Mouse (Mus musculus) forebrain, postnatal 0 days (tissue): ENCODE measurements at regions not wholly inside any gene's neighbourhood (a gene's known extent, or its start where the extent isn't known, plus 50 kb on each side); places are given as distances from the start of the nearest gene placed in this dataset.

Source experiments
- ATAC-seq: fragments of 200-750 bp; cut with Nextera tagmentation; 2 replicates; pipeline ENCODE4 v1.8.0; 2017; ENCODE audit warnings: mild to moderate bottlenecking, moderate library complexity
- DNase-seq: peaks from one replicate; pipeline ENCODE4 v3.0.0-alpha.2; 2015
- H3K27ac ChIP-seq: fragments of 300-500 bp; sonication (generic); 2 replicates; pipeline ENCODE4 v1.5.1; 2014; ENCODE audit warnings: low read depth, mild to moderate bottlenecking, antibody characterized with exemption, low read length, moderate library complexity, mixed read lengths
- H3K27me3 ChIP-seq: fragments of 300-500 bp; sonication (generic); 2 replicates; pipeline ENCODE4 v1.6.1; 2014; ENCODE audit warnings: mild to moderate bottlenecking, low read length, mixed read lengths; ENCODE audit not compliant: insufficient read depth
- H3K36me3 ChIP-seq: fragments of 300-500 bp; sonication (generic); 2 replicates; pipeline ENCODE4 v1.6.1; 2014; ENCODE audit warnings: mild to moderate bottlenecking, moderate library complexity; ENCODE audit not compliant: insufficient read depth
- H3K4me1 ChIP-seq: fragments of 300-500 bp; sonication (generic); 2 replicates; pipeline ENCODE4 v1.6.1; 2014; ENCODE audit warnings: antibody characterized with exemption; ENCODE audit not compliant: insufficient read depth
- H3K4me2 ChIP-seq: fragments of 300-500 bp; sonication (generic); 2 replicates; pipeline ENCODE4 v1.6.1; 2014; ENCODE audit warnings: low read depth, mild to moderate bottlenecking, moderate library complexity
- H3K4me3 ChIP-seq: fragments of 300-500 bp; sonication (generic); 2 replicates; pipeline ENCODE4 v1.5.1; 2014; ENCODE audit warnings: low read depth, low read length, mixed read lengths
- H3K9ac ChIP-seq: fragments of 300-500 bp; sonication (generic); 2 replicates; pipeline ENCODE4 v1.6.1; 2014; ENCODE audit warnings: mild to moderate bottlenecking
- H3K9me3 ChIP-seq: fragments of 300-500 bp; sonication (generic); 2 replicates; pipeline ENCODE4 v1.6.1; 2016; ENCODE audit warnings: low read length
- CTCF ChIP-seq: sonication (generic); IDR thresholded peaks from 2 replicates; pipeline ENCODE4 v1.5.1; 2016; ENCODE audit warnings: antibody characterized with exemption, control low read depth, low read depth
- WGBS: fragments of 180-500 bp; shearing (Covaris S2); extraction: QIAGEN DNeasy Blood & Tissue Kit; methylation state at CpG from one replicate; pipeline ENCODE4 v1.1.7; 2014; 5-methylcytosine and 5-hydroxymethylcytosine counted together

GRCm38 (mm10) chr10:111582321-111583123, 76.4 kb downstream of the Phlda1 start:
- DNase-seq (no peak), ATAC-seq (no peak)
- Histone ChIP-seq H3K27ac (no peak overlapping the region), H3K9ac (no peak overlapping the region), H3K36me3 (no peaks in the 10 kb centered on the region), H3K4me3 (no peak overlapping the region), H3K9me3 (no peaks in the 10 kb centered on the region), H3K4me2 (no peak overlapping the region), H3K27me3 (no peaks in the 10 kb centered on the region), H3K4me1 (no peaks in the 10 kb centered on the region)
- TF ChIP-seq CTCF: no peak
- 90% methylated on average over 14 of the region's 14 CpGs for WGBS

GRCm38 (mm10) chr10:111583124-111583743, 77.1 kb downstream of the Phlda1 start:
- no peak overlapping the region for H3K9ac ChIP-seq
- H3K36me3 ChIP-seq: no peaks in the 10 kb centered on the region
- 95% methylated on average over 20 of the region's 20 CpGs for WGBS
- H3K27me3 ChIP-seq: no peaks in the 10 kb centered on the region
- no peak overlapping the region for H3K4me2 ChIP-seq
- no peak overlapping the region for H3K27ac ChIP-seq
- H3K9me3 ChIP-seq: no peaks in the 10 kb centered on the region
- DNase-seq: no peak
- TF ChIP-seq CTCF: no peak
- no peak overlapping the region for H3K4me3 ChIP-seq
- H3K4me1 ChIP-seq: no peaks in the 10 kb centered on the region
- ATAC-seq: no peak

DNA sequence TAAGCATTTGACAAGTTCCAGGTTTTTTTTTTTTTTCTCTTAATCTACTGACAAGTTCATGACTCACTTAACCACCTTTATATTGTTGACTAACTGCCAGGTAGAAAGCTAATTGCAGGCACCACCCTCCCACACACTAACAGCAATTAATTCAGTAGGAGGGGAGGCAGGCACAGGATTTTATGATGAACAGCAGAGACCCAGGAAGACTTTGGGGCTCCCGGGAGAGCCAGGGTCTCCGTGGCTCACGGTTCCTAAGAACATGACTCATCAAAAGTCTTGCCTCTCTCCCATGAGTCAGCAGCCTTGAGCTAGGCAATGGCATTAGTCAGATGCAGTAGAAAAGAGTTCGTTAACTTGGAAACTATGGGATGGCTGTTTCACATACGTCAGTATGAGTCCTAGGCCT, 77.7 kb downstream of the Phlda1 start:
- no peak for TF ChIP-seq CTCF
- H3K9ac ChIP-seq: no peak overlapping the region
- H3K27me3 ChIP-seq: no peaks in the 10 kb centered on the region
- no peaks in the 10 kb centered on the region for H3K36me3 ChIP-seq
- DNase-seq (no peak), ATAC-seq (no peak)
- H3K4me1 ChIP-seq: no peaks in the 10 kb centered on the region
- 84% methylated on average over 5 of the region's 5 CpGs for WGBS
- H3K4me2 ChIP-seq: no peak overlapping the region
- no peaks in the 10 kb centered on the region for H3K9me3 ChIP-seq
- H3K4me3 ChIP-seq: no peak overlapping the region
- H3K27ac ChIP-seq: no peak overlapping the region

DNA sequence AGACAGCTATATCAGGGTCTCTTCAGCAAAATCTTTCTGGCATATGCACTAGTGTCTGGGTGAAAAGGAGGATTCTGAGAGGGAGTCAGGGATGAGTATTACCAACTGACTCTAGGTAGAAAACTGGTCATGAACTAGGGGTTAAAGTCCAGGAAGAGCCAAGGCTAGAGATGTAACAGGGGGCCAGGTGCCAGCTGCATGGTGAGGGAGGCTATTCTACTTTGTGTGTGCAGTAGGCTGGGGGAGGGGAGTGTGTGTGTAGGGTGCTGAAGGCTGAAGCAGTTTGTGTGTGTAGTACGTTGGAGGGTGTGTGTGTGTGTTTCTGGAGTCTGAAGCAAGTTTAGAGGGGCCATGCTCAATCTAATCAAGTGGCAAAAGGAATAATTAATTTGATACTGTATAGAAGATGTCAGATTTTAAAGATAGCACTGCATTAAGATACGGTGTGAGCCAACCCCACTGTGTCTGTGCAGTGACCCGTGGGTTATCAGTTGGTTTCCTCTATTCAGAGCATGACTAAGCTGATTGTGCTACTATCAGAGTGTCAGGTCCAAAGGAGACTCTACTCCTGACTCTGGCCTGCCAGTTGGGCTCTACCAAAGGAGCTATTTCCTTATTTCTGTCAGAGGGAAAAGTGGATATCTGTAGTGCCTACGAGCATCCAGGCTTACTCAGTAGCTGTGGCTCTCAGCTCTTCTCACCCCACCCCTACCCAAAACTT, 82.0 kb downstream of the Phlda1 start:
- whole genome bisulfite sequencing: 44% methylated on average over 4 of the region's 4 CpGs
- Histone ChIP-seq H3K4me1 (no peaks in the 10 kb centered on the region), H3K4me3 (no peak overlapping the region), H3K27me3 (no peaks in the 10 kb centered on the region), H3K4me2 (no peak overlapping the region), H3K9me3 (no peaks in the 10 kb centered on the region), H3K9ac (no peak overlapping the region), H3K36me3 (no peaks in the 10 kb centered on the region), H3K27ac (no peak overlapping the region)
- ATAC-seq (no peak), DNase-seq (no peak)
- no peak for TF ChIP-seq CTCF

DNA sequence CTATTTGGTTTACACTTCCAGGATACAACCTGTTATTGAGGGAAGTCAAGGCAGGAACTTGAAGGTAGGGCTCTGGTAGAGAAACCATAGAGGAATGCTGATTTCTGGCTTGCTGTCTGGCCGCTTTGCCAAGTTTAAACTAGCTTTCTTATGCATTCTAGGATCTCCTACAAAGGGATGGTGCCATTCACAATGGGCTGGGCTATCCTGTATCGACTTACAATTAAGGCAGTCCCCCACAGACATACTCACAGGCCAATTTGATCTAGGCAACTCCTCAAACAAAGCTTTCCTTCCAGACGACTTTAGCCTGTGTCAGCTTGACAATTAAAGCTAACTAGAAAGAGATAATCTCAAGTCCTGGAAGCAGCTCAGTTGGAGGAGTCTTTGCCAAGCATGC, 83.1 kb downstream of the Phlda1 start:
- no peak for TF ChIP-seq CTCF
- no peak for DNase-seq
- Histone ChIP-seq H3K4me2 (no peak overlapping the region), H3K27ac (no peak overlapping the region), H3K36me3 (no peaks in the 10 kb centered on the region), H3K9me3 (no peaks in the 10 kb centered on the region), H3K9ac (no peak overlapping the region), H3K4me1 (no peaks in the 10 kb centered on the region), H3K4me3 (no peak overlapping the region), H3K27me3 (no peaks in the 10 kb centered on the region)
- ATAC-seq: no peak
- 61% methylated on average over 3 of the region's 3 CpGs for WGBS

- H3K9me3 ChIP-seq: no peaks in the 10 kb centered on the region
- no peak for ATAC-seq
- H3K4me3 ChIP-seq: no peak overlapping the region
- WGBS: 44% methylated on average over 2 of the region's 2 CpGs
- DNase-seq: no peak
- TF ChIP-seq CTCF: no peak
- H3K4me1 ChIP-seq: no peaks in the 10 kb centered on the region
- H3K9ac ChIP-seq: no peak overlapping the region
- no peaks in the 10 kb centered on the region for H3K36me3 ChIP-seq
- no peak overlapping the region for H3K27ac ChIP-seq
- no peak overlapping the region for H3K4me2 ChIP-seq
- H3K27me3 ChIP-seq: no peaks in the 10 kb centered on the region
Measured at GRCm38 (mm10) chr10:111592416-111593149, 86.5 kb downstream of the Phlda1 start.

DNA sequence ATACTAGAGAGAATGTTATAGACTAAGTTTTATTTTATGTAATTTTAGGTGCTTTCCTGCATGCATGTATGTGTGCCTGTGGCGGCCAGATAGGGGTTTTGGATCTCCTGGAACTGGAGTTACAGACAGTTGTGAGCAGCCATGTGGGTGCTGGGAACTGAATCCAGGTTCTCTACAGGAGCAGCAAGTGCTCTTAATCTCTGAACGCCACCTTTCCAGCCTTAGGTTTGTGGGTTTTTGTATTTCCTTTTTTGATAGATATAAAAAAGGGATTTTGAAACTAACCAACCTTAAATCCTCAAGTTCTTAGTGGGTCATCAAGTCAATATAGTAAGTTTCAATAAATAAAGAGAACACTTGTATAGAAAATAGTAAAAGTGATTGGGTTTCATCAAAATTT, 87.2 kb downstream of the Phlda1 start:
- TF ChIP-seq CTCF: no peak

More for the DNA sequence above, 87.2 kb downstream of the Phlda1 start:
- no peaks in the 10 kb centered on the region for H3K9me3 ChIP-seq
- DNase-seq (no peak), ATAC-seq (no peak)
- H3K36me3 ChIP-seq: no peaks in the 10 kb centered on the region
- no peak overlapping the region for H3K4me2 ChIP-seq
- H3K27me3 ChIP-seq: no peaks in the 10 kb centered on the region
- no peaks in the 10 kb centered on the region for H3K4me1 ChIP-seq
- no peak overlapping the region for H3K27ac ChIP-seq
- no peak overlapping the region for H3K4me3 ChIP-seq
- no peak overlapping the region for H3K9ac ChIP-seq
- 94% methylated on average over 2 of the region's 2 CpGs for WGBS
